Comparison of ENCODE assay signal across 10 mouse cellular contexts in the genomic region with DNA sequence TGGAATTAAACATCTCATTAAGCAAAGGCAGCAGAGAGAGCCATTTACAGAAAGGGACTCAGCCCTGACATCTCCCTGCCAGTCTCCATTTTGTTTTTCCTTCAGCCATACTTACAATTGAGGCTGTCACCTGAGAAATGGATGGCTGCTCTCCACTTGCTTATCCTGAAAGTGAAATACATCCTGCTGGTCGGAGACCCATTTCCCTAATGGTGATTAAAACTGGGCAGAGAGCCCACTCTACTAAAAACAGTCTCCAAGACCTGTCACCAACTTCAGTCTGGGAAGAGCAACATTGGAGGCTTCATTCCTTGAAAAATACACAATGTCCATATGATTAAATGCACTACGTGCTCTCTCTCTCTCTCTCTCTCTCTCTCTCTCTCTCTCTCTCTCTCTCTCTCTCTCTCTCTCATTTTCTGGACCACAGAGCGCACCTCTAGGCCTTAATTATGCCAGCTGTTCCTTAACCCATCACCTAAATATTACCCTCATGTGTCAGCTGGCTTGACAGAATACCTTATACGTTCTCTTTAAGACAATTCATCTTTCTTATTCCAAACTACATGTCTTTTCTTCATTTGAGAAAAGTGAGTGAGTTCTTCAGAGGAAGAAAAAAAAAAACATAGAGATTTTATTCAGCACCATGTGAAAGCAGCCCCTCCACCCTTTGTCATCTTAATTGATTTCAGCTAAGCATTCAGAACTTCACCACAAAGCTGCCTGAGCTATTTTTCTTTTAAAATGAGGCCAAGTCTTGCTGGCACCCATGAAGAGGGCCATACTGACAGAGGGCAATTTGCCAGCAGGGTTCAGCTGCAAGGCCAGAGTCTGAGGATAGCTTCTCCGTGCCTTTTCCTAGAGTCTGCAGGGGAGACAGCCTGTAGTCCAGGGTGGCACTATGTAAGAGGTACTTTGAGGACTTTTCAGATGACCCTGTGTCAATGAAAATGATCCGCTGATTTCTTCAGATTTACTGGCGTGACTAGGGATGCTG. TPM values are rescaled to one million over a fixed set of nuclear protein-coding genes. Genes with fewer than 3 reads are reported as not detected.
DNase-seq lines count a peak whose midpoint lies in the region; ATAC-seq and TF ChIP-seq lines count a peak whose summit lies in the region.
"Had no signal": no experiment of that assay in that cellular context is flagged by ENCODE, and none has a peak within 500 bp of the region (broad histone marks: within the 10 kb centered on the region; RNA-seq: fewer than 3 reads in every experiment).

No protein-coding gene starts in this region.

- TF ChIP-seq POLR2A in olfactory bulb, adult 2 months (IDR thresholded peaks at IDR 0.05; ENCODE audit: insufficient read depth, low read depth, low read length) = no peak

- H3K4me1 ChIP-seq in heart, embryonic 16.5 days (ENCODE audit: control insufficient read depth, insufficient read depth, low read length) = peaks cover 6% of the 10 kb centered on the region
- H3K4me1 ChIP-seq in forebrain, embryonic 16.5 days (replicated peaks; ENCODE audit: control insufficient read depth, insufficient read depth, low read length) = peaks cover 27% of the 10 kb centered on the region
- no peaks in the 10 kb centered on the region for H3K4me1 ChIP-seq in olfactory bulb, adult 2 months (ENCODE audit: control insufficient read depth, insufficient read depth, low read length)

- H3K9me3 ChIP-seq in heart, embryonic 16.5 days (replicated peaks; ENCODE audit: control insufficient read depth, low read length) = no peaks in the 10 kb centered on the region
- H3K9me3 ChIP-seq in forebrain, embryonic 16.5 days (ENCODE audit: control insufficient read depth, low read length) = no peaks in the 10 kb centered on the region

- no peak overlapping the region for H3K27ac ChIP-seq in heart, embryonic 16.5 days (ENCODE audit: low read length)
- peak overlapping the region; percentile 53 for H3K27ac ChIP-seq in forebrain, embryonic 16.5 days (ENCODE audit: low read length)
- 0 out of 2 replicates have a peak overlapping the region, but pooled peaks have one; percentile 3 for H3K27ac ChIP-seq in olfactory bulb, adult 2 months (ENCODE audit: insufficient read depth, low read depth, low read length)

- TF ChIP-seq CTCF in olfactory bulb, adult 2 months (IDR thresholded peaks at IDR 0.05; ENCODE audit: insufficient read depth, low read depth, low read length) = no peak

- peak; percentile 32; the same call in 1 of the 2 replicates for ATAC-seq in heart, embryonic 16.5 days (replicated peaks; ENCODE audit: extremely low read depth, insufficient read depth, low FRiP score)
- ATAC-seq in forebrain, embryonic 16.5 days = peak; percentile 81

- DNase-seq in heart, adult 8-10 months (ENCODE audit: low spot score) = no peak
- peak; percentile 55 to 61 for DNase-seq in right cerebral cortex, postnatal 10 days (ENCODE audit: low spot score in 2 of 2)
- DNase-seq in right cerebral cortex, adult 18-20 months = no peak
- DNase-seq in urinary bladder, postnatal 4 days (ENCODE audit: low spot score in 2 of 2) = no peak
- DNase-seq in embryo, embryonic 11 days = no peak
- DNase-seq: thymus, postnatal 14 days had no signal

- WGBS in heart, embryonic 16.5 days = 55% methylated on average over 7 of the region's 7 CpGs
- WGBS in forebrain, embryonic 16.5 days = 16% methylated on average over 7 of the region's 7 CpGs
- WGBS in olfactory bulb, adult 2 months = 43% methylated on average over 7 of the region's 7 CpGs

- no peaks in the 10 kb centered on the region for H3K36me3 ChIP-seq in heart, embryonic 16.5 days (ENCODE audit: control insufficient read depth, insufficient read depth)
- H3K36me3 ChIP-seq in forebrain, embryonic 16.5 days (ENCODE audit: control insufficient read depth, insufficient read depth) = no peaks in the 10 kb centered on the region

- H3K27me3 ChIP-seq in heart, embryonic 16.5 days (ENCODE audit: control insufficient read depth, insufficient read depth, low read length) = no peaks in the 10 kb centered on the region
- no peaks in the 10 kb centered on the region for H3K27me3 ChIP-seq in forebrain, embryonic 16.5 days (replicated peaks; ENCODE audit: control insufficient read depth, insufficient read depth, low read length)
- H3K27me3 ChIP-seq: CH12.LX had no signal

- H3K4me2 ChIP-seq in heart, embryonic 16.5 days (ENCODE audit: low read depth, low read length) = no peak overlapping the region
- no peak overlapping the region; the same call in 1 of the 2 replicates for H3K4me2 ChIP-seq in forebrain, embryonic 16.5 days (ENCODE audit: low read length)

- H3K4me3 ChIP-seq in heart, embryonic 16.5 days (ENCODE audit: low read length) = no peak overlapping the region
- no peak overlapping the region for H3K4me3 ChIP-seq in forebrain, embryonic 16.5 days (replicated peaks; ENCODE audit: low read length)
- no peak overlapping the region for H3K4me3 ChIP-seq in olfactory bulb, adult 2 months (ENCODE audit: insufficient read depth, low read depth, low read length)

- H3K9ac ChIP-seq in heart, embryonic 16.5 days (ENCODE audit: low read length) = no peak overlapping the region
- H3K9ac ChIP-seq in forebrain, embryonic 16.5 days (replicated peaks; ENCODE audit: low read depth, low read length) = no peak overlapping the region

RNA-seq across cellular contexts. Expression of a gene that starts 51.6 kb away (rescaled TPM):
- 3.4 and 3.8 TPM in 2 replicates for polyA plus RNA-seq in heart, embryonic 16.5 days (2015; fragmentation: Nextera tagmentation; extraction: Ambion mirVana)
- total RNA-seq in heart, adult 8-10 months (2022) = 1 to 10 TPM; 2.0 to 5.6 (median 4.3) TPM
- polyA plus RNA-seq in forebrain, embryonic 16.5 days (2015; fragmentation: Nextera tagmentation; extraction: Ambion mirVana) = 515 and 521 TPM in 2 replicates
- polyA plus RNA-seq in olfactory bulb, adult 2 months (2012; ENCODE audit: insufficient read depth, insufficient read length, low replicate concordance, missing spikeins) = 412 and 635 TPM in 2 replicates

Comparison
In these comparisons a context has a peak if more than half of its experiments do, and no peak if none do; other contexts are left out.
1. DNase-seq: peak in right cerebral cortex, postnatal 10 days (2 of 2); none in heart, adult 8-10 months (single experiment), right cerebral cortex, adult 18-20 months (single experiment), urinary bladder, postnatal 4 days (0 of 2) and embryo, embryonic 11 days (single experiment).
2. RNA of a gene that starts 51.6 kb away (polyA plus RNA-seq): 412 to 635 TPM in olfactory bulb, adult 2 months and 515 to 521 TPM in forebrain, embryonic 16.5 days; 3.4 to 3.8 TPM in heart, embryonic 16.5 days; every median in the first group is over 10 times any median in the second.